21 mouse cellular contexts compared by ENCODE assay signal in the genomic region with DNA sequence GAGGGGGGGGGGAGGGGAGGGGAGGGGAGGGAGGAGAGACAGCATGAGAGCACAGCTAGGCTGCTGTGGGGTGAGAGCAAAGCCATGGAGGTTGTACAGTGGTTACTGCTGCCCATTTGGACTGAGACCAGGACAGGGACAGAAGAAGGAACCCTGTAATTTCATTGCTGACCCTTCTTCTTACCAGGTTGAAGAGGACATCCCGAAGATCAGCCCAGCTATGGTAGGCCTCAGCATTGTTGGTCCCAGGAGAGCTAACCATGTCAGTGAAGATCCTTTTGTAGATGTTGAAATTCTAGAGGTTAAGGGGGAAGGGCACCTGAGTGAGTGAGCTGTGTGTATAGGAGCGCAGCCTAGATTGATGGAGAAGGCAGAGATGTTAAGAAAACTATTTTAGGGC. TPM values are rescaled to one million over a fixed set of nuclear protein-coding genes. Genes with fewer than 3 reads are reported as not detected.
"Had no signal": no experiment of that assay in that cellular context is flagged by ENCODE, and none has a peak within 500 bp of the region (broad histone marks: within the 10 kb centered on the region; RNA-seq: fewer than 3 reads in every experiment).

No protein-coding gene starts in this region.

- H3K9ac ChIP-seq: kidney, embryonic 15.5 days; liver, embryonic 13.5 days; lung, embryonic 14.5 days; neural tube, embryonic 12.5 days; neural tube, embryonic 15.5 days had no signal

- H3K4me2 ChIP-seq: kidney, embryonic 15.5 days; liver, embryonic 13.5 days; lung, embryonic 14.5 days; midbrain, embryonic 11.5 days; neural tube, embryonic 12.5 days; neural tube, embryonic 15.5 days had no signal

- DNase-seq: kidney, adult 11 months; kidney, adult 8-10 months; kidney, postnatal 10 days; kidney, postnatal 36 days; layer of hippocampus, postnatal 36 days; liver, embryonic 13.5 days; lung, embryonic 14.5 days; lung, postnatal 10 days; lung, postnatal 4 days; midbrain, embryonic 14.5 days; right cerebral cortex, adult 18-20 months; right cerebral cortex, postnatal 14 days; right cerebral cortex, postnatal 4 days; thymus, postnatal 25 days had no signal

- H3K27ac ChIP-seq: liver, embryonic 13.5 days; neural tube, embryonic 12.5 days; neural tube, embryonic 15.5 days had no signal

- H3K9me3 ChIP-seq: kidney, embryonic 15.5 days; liver, embryonic 13.5 days; neural tube, embryonic 12.5 days; neural tube, embryonic 15.5 days had no signal

- H3K27me3 ChIP-seq: kidney, embryonic 15.5 days; liver, embryonic 13.5 days; neural tube, embryonic 15.5 days had no signal

- H3K4me3 ChIP-seq: kidney, embryonic 15.5 days; left cerebral cortex, adult 2 months; liver, embryonic 13.5 days; neural tube, embryonic 12.5 days; neural tube, embryonic 15.5 days had no signal

RNA-seq across cellular contexts. Expression of a gene that starts 14.3 kb away (rescaled TPM):
- polyA plus RNA-seq: limb, embryonic 14.5 days; liver, embryonic 13.5 days; liver, embryonic 16.5 days had no signal
